In the genomic region with DNA sequence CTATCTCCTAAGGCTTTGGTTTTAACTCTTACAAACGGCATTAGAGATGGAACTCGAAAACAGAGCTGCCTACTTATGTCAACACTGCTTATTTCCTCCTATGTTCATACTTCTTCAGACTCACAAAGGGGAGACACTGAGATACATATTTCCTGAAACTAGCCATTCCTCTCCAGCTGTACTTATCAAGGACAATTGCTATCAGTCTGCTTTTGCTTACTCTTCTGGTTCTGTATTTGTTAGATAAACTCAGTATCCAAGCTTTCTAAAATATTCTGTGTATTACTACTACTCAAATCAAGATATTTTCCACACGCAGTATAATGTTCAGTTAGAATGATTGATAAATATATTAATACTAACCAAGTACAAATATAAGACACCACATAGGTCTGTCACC, we compare ENCODE assay signal across 29 mouse cellular contexts. TPM values are rescaled to one million over a fixed set of nuclear protein-coding genes. Genes with fewer than 3 reads are reported as not detected.
"Had no signal": no experiment of that assay in that cellular context is flagged by ENCODE, and none has a peak within 500 bp of the region (broad histone marks: within the 10 kb centered on the region; RNA-seq: fewer than 3 reads in every experiment).

No protein-coding gene starts in this region.

- H3K4me1 ChIP-seq: limb, embryonic 10.5 days; limb, embryonic 12.5 days; limb, embryonic 13.5 days; limb, embryonic 15.5 days; liver, embryonic 15.5 days; lung, embryonic 15.5 days; midbrain, embryonic 10.5 days; midbrain, embryonic 12.5 days; midbrain, embryonic 13.5 days; midbrain, embryonic 15.5 days; neural tube, embryonic 12.5 days; neural tube, embryonic 13.5 days had no signal

- H3K9ac ChIP-seq: limb, embryonic 12.5 days; limb, embryonic 13.5 days; limb, embryonic 15.5 days; liver, embryonic 15.5 days; lung, embryonic 14.5 days; lung, embryonic 15.5 days; midbrain, embryonic 12.5 days; midbrain, embryonic 13.5 days; midbrain, embryonic 15.5 days; neural tube, embryonic 12.5 days; neural tube, embryonic 13.5 days had no signal

- H3K4me2 ChIP-seq: limb, embryonic 12.5 days; limb, embryonic 13.5 days; limb, embryonic 15.5 days; liver, embryonic 15.5 days; lung, embryonic 14.5 days; lung, embryonic 15.5 days; midbrain, embryonic 11.5 days; midbrain, embryonic 12.5 days; midbrain, embryonic 13.5 days; midbrain, embryonic 15.5 days; neural tube, embryonic 12.5 days; neural tube, embryonic 13.5 days had no signal

- H3K27me3 ChIP-seq: limb, embryonic 12.5 days; limb, embryonic 13.5 days; limb, embryonic 15.5 days; liver, embryonic 15.5 days; lung, embryonic 15.5 days; megakaryocyte, embryonic 14.5 days; midbrain, embryonic 12.5 days; midbrain, embryonic 13.5 days; midbrain, embryonic 15.5 days; neural tube, embryonic 12.5 days; neural tube, embryonic 13.5 days had no signal

- DNase-seq: layer of hippocampus, postnatal 36 days; left cerebral cortex, postnatal 4 days; lung, adult 18-20 months; lung, adult 2 months; lung, embryonic 14.5 days; lung, postnatal 10 days; lung, postnatal 14 days; lung, postnatal 4 days; midbrain, embryonic 14.5 days had no signal

- ATAC-seq: lung, postnatal 0 days; midbrain, embryonic 13.5 days; midbrain, embryonic 15.5 days; midbrain, embryonic 16.5 days had no signal

- H3K27ac ChIP-seq: left cerebral cortex, adult 2 months; limb, embryonic 10.5 days; limb, embryonic 12.5 days; limb, embryonic 13.5 days; limb, embryonic 15.5 days; liver, embryonic 15.5 days; lung, embryonic 15.5 days; macrophage; midbrain, embryonic 10.5 days; midbrain, embryonic 12.5 days; midbrain, embryonic 13.5 days; midbrain, embryonic 15.5 days; neural tube, embryonic 12.5 days; neural tube, embryonic 13.5 days had no signal

- H3K4me3 ChIP-seq: left cerebral cortex, adult 2 months; limb, embryonic 10.5 days; limb, embryonic 12.5 days; limb, embryonic 13.5 days; limb, embryonic 15.5 days; liver, embryonic 15.5 days; lung, embryonic 15.5 days; megakaryocyte, embryonic 14.5 days; midbrain, embryonic 10.5 days; midbrain, embryonic 12.5 days; midbrain, embryonic 13.5 days; midbrain, embryonic 15.5 days; myocyte; neural tube, embryonic 12.5 days; neural tube, embryonic 13.5 days had no signal

- H3K9me3 ChIP-seq: limb, embryonic 10.5 days; limb, embryonic 12.5 days; limb, embryonic 13.5 days; limb, embryonic 15.5 days; liver, embryonic 15.5 days; lung, embryonic 15.5 days; megakaryocyte, embryonic 14.5 days; midbrain, embryonic 10.5 days; midbrain, embryonic 12.5 days; midbrain, embryonic 13.5 days; midbrain, embryonic 15.5 days; neural tube, embryonic 12.5 days; neural tube, embryonic 13.5 days had no signal

RNA-seq across cellular contexts. Expression of a gene that starts 18.7 kb away (rescaled TPM):
- total RNA-seq: left cerebral cortex, postnatal 10 days; left cerebral cortex, postnatal 4 days had no signal
- polyA plus RNA-seq: macrophage had no signal
